28 mouse cellular contexts compared by ENCODE assay signal in genomic region chr4:40834232-40834786, GRCm38 (mm10). TPM values are rescaled to one million over a fixed set of nuclear protein-coding genes. Genes with fewer than 3 reads are reported as not detected.
DNase-seq lines count a peak whose midpoint lies in the region; TF ChIP-seq lines count a peak whose summit lies in the region.
"Had no signal": no experiment of that assay in that cellular context is flagged by ENCODE, and none has a peak within 500 bp of the region (broad histone marks: within the 10 kb centered on the region; RNA-seq: fewer than 3 reads in every experiment).

No protein-coding gene starts in this region.

- no peaks in the 10 kb centered on the region for H3K36me3 ChIP-seq in thymus, adult 2 months (ENCODE audit: control insufficient read depth, insufficient read depth, low read length)
- peaks cover 5 to 74% of the 10 kb centered on the region in 2 experiments for H3K36me3 ChIP-seq in CH12.LX (replicated peaks in 1 of 2; ENCODE audit: control insufficient read depth in 1 of 2, insufficient read depth in 1 of 2, low read length in 1 of 2)
- H3K36me3 ChIP-seq: embryonic facial prominence, embryonic 10.5 days; embryonic facial prominence, embryonic 15.5 days; forebrain, embryonic 12.5 days; limb, embryonic 13.5 days; midbrain, embryonic 13.5 days; neural tube, embryonic 15.5 days had no signal

- peaks cover 53% of the 10 kb centered on the region for H3K4me1 ChIP-seq in thymus, adult 2 months (replicated peaks; ENCODE audit: control insufficient read depth, insufficient read depth, low read length)
- peaks cover 19 to 79% of the 10 kb centered on the region in 2 experiments for H3K4me1 ChIP-seq in CH12.LX (ENCODE audit: control insufficient read depth in 1 of 2, insufficient read depth in 2 of 2)

- dilution Hi-C loops in CH12.LX (cut with MboI; ENCODE audit: extremely low pct_ligation_motif_present, extremely low pct_unique_long_range_greater_than_20kb, low sequenced_read_pairs): no loop called here

- peak; percentile 78 for DNase-seq in heart, adult 11 months
- no peak for DNase-seq in heart, postnatal 36 days
- no peak for DNase-seq in thymus, adult 2 months
- DNase-seq in thymus, postnatal 0 days (ENCODE audit: low spot score): no peak
- DNase-seq in CH12.LX (ENCODE audit: extremely low read depth): no peak
- peak; percentile 60 for DNase-seq in naive thymus-derived CD4-positive, alpha-beta T cell, adult 2 months (ENCODE audit: low read depth)
- no peak for DNase-seq in layer of hippocampus, adult 9-10 months (ENCODE audit: low spot score)
- DNase-seq: adrenal gland, postnatal 10 days; cerebellum, adult 8-10 months; cerebellum, postnatal 25 days; forebrain, postnatal 0 days; gastrocnemius, postnatal 10 days; heart, postnatal 10 days; kidney, adult 9 months; kidney, postnatal 14 days; liver, postnatal 0 days; lung, postnatal 36 days; retina, postnatal 1 day; right cerebral cortex, postnatal 14 days had no signal

- WGBS in thymus, adult 2 months: 66% methylated on average over 4 of the region's 4 CpGs

- H3K9ac ChIP-seq in CH12.LX (ENCODE audit: insufficient read depth, low read depth): no peak overlapping the region
- H3K9ac ChIP-seq: embryonic facial prominence, embryonic 15.5 days; forebrain, embryonic 12.5 days; forebrain, postnatal 0 days; heart, embryonic 12.5 days; limb, embryonic 13.5 days; liver, postnatal 0 days; midbrain, embryonic 13.5 days; neural tube, embryonic 15.5 days had no signal

- TF ChIP-seq RAD21 in CH12.LX (IDR thresholded peaks at IDR 0.05; ENCODE audit: low read depth, low read length): no peak

- H3K9me3 ChIP-seq in CH12.LX (replicated peaks; ENCODE audit: low read length): peaks cover 3% of the 10 kb centered on the region
- H3K9me3 ChIP-seq: embryonic facial prominence, embryonic 10.5 days; embryonic facial prominence, embryonic 15.5 days; forebrain, embryonic 12.5 days; limb, embryonic 13.5 days; megakaryocyte, embryonic 14.5 days; midbrain, embryonic 13.5 days; neural tube, embryonic 15.5 days had no signal

- TF ChIP-seq CTCF in thymus, adult 2 months (IDR thresholded peaks at IDR 0.05; ENCODE audit: borderline replicate concordance, control insufficient read depth, extremely low read depth, insufficient read depth, low read length, poor library complexity): no peak
- no peak for TF ChIP-seq CTCF in CH12.LX (conservative IDR thresholded peaks at IDR 0.05 in 1 of 2, IDR thresholded peaks at IDR 0.05 in 1 of 2; ENCODE audit: low read depth in 2 of 2, low read length in 2 of 2)

- peak overlapping the region; percentile 35; the same call in 1 of the 2 replicates for H3K4me2 ChIP-seq in CH12.LX (ENCODE audit: insufficient read depth, low read depth, poor library complexity, severe bottlenecking)
- H3K4me2 ChIP-seq: embryonic facial prominence, embryonic 15.5 days; forebrain, embryonic 12.5 days; heart, embryonic 12.5 days; limb, embryonic 13.5 days; liver, embryonic 11.5 days; midbrain, embryonic 13.5 days; neural tube, embryonic 15.5 days had no signal

- peak; percentile 53; the same call in 1 of the 2 replicates for TF ChIP-seq EP300 in CH12.LX (IDR thresholded peaks at IDR 0.05; ENCODE audit: low read length)

- no peak overlapping the region for H3K4me3 ChIP-seq in thymus, adult 2 months (ENCODE audit: control insufficient read depth, insufficient read depth, low read length)
- no peak overlapping the region for H3K4me3 ChIP-seq in CH12.LX (replicated peaks in 1 of 3; ENCODE audit: low read depth in 2 of 3, low read length in 2 of 3, poor library complexity in 1 of 3)
- H3K4me3 ChIP-seq: embryonic facial prominence, embryonic 10.5 days; embryonic facial prominence, embryonic 15.5 days; forebrain, embryonic 12.5 days; heart, embryonic 12.5 days; limb, embryonic 13.5 days; megakaryocyte, embryonic 14.5 days; midbrain, embryonic 13.5 days; neural tube, embryonic 15.5 days had no signal

- peak overlapping the region; percentile 57 for H3K27ac ChIP-seq in thymus, adult 2 months (ENCODE audit: control insufficient read depth, insufficient read depth, low read length)
- no peak overlapping the region for H3K27ac ChIP-seq in CH12.LX (ENCODE audit: insufficient read depth, low read depth)
- H3K27ac ChIP-seq: embryonic facial prominence, embryonic 10.5 days; embryonic facial prominence, embryonic 15.5 days; forebrain, embryonic 12.5 days; limb, embryonic 13.5 days; midbrain, embryonic 13.5 days; neural tube, embryonic 15.5 days had no signal

- no peak for TF ChIP-seq POLR2A in thymus, adult 2 months (IDR thresholded peaks at IDR 0.05; ENCODE audit: control insufficient read depth, extremely low read depth, insufficient read depth, low read length, poor library complexity)
- TF ChIP-seq POLR2A in CH12.LX (IDR thresholded peaks at IDR 0.05; ENCODE audit: low read depth, low read length): no peak

- in situ Hi-C loops in CH12.LX (cut with MboI; ENCODE audit: low pct_ligation_motif_present, low pct_unique_long_range_greater_than_20kb, low sequenced_read_pairs): no loop called here

- intact Hi-C loops in heart, postnatal 36 days (cut with DNase I): no loop called here

- peaks cover 87% of the 10 kb centered on the region for H3K79me2 ChIP-seq in CH12.LX (replicated peaks; ENCODE audit: control insufficient read depth, extremely low read depth, insufficient read depth, poor library complexity, severe bottlenecking)

- H3K27me3 ChIP-seq in thymus, adult 2 months (ENCODE audit: control insufficient read depth, insufficient read depth, low read length): no peaks in the 10 kb centered on the region
- no peaks in the 10 kb centered on the region for H3K27me3 ChIP-seq in CH12.LX (replicated peaks)
- H3K27me3 ChIP-seq: embryonic facial prominence, embryonic 15.5 days; forebrain, embryonic 12.5 days; heart, embryonic 12.5 days; limb, embryonic 13.5 days; megakaryocyte, embryonic 14.5 days; midbrain, embryonic 13.5 days; neural tube, embryonic 15.5 days had no signal

TF ChIP-seq in CH12.LX, 34 proteins besides CTCF, POLR2A, EP300 and RAD21:
- TF ChIP-seq ZMIZ1 (IDR thresholded peaks at IDR 0.05; ENCODE audit: low read depth, low read length) (no peak), MEF2A (IDR thresholded peaks at IDR 0.05; ENCODE audit: borderline replicate concordance, low read depth, low read length) (peak; percentile 46; the same call in 1 of the 2 replicates), HCFC1 (IDR thresholded peaks at IDR 0.05; ENCODE audit: low read depth, low read length) (no peak), NELFE (IDR thresholded peaks at IDR 0.05; ENCODE audit: low read depth, low read length) (no peak), MAZ (IDR thresholded peaks at IDR 0.05; ENCODE audit: low read depth, low read length) (no peak), USF1 (IDR thresholded peaks at IDR 0.05; ENCODE audit: low read depth, low read length) (no peak), PAX5 (IDR thresholded peaks at IDR 0.05; ENCODE audit: low read length) (no peak), ZC3H11A (IDR thresholded peaks at IDR 0.05; ENCODE audit: low read depth, low read length) (no peak), ZKSCAN1 (IDR thresholded peaks at IDR 0.05; ENCODE audit: borderline replicate concordance, low read depth, low read length) (no peak), MAFK (IDR thresholded peaks at IDR 0.05; ENCODE audit: insufficient replicate concordance, low read length) (no peak), SIN3A (IDR thresholded peaks at IDR 0.05; ENCODE audit: low read length) (no peak), ETS1 (conservative IDR thresholded peaks at IDR 0.05; ENCODE audit: low read depth, low read length) (0 out of 2 replicates have a peak, but pooled peaks have one; percentile 35), JUN (IDR thresholded peaks at IDR 0.05; ENCODE audit: insufficient read depth, low read depth, low read length) (peak; percentile 23; the same call in 1 of the 2 replicates), ZNF384 (IDR thresholded peaks at IDR 0.05; ENCODE audit: low read depth, low read length) (no peak), BHLHE40 (IDR thresholded peaks at IDR 0.05; ENCODE audit: low read depth, low read length) (0 out of 2 replicates have a peak, but pooled peaks have one; percentile 2), SMC3 (IDR thresholded peaks at IDR 0.05; ENCODE audit: low read depth, low read length) (no peak), CHD1 (IDR thresholded peaks at IDR 0.05; ENCODE audit: low read depth, low read length) (no peak), IRF4 (IDR thresholded peaks at IDR 0.05; ENCODE audit: low read depth, low read length) (peak; percentile 83), POLR2AphosphoS2 (IDR thresholded peaks at IDR 0.05; ENCODE audit: low read depth, low read length) (no peak), JUND (conservative IDR thresholded peaks at IDR 0.05; ENCODE audit: low read depth, low read length) (peak; percentile 64), TBP (conservative IDR thresholded peaks at IDR 0.05; ENCODE audit: low read depth, low read length) (no peak)

RNA-seq across cellular contexts. Expression of gene B4galt1, which starts 19.5 kb away (rescaled TPM):
- total RNA-seq in heart, postnatal 36 days (2021): 10 to 100 TPM; 62.1 to 69.1 TPM
- 34.1 and 49.4 TPM in 2 replicates for polyA plus RNA-seq in thymus, adult 2 months (2012; rRNA removed)
- 29.6 and 32.0 TPM in 2 replicates for polyA plus RNA-seq in thymus, postnatal 0 days (2015; fragmentation: Nextera tagmentation; extraction: Ambion mirVana)
- total RNA-seq in CH12.LX (2012; rRNA removed): 39.5 and 46.6 TPM in 2 replicates
- 59.6 and 66.6 TPM in 2 replicates for total RNA-seq in CH12.LX (2014; rRNA removed)
- 72.4 and 80.2 TPM in 2 replicates for polyA plus RNA-seq in CH12.LX (2012; ENCODE audit: insufficient read length, low read depth)

Comparison
In these comparisons a context has a peak if more than half of its experiments do, and no peak if none do; other contexts are left out.
1. DNase-seq: peak in heart, adult 11 months (single experiment) and naive thymus-derived CD4-positive, alpha-beta T cell, adult 2 months (single experiment); none in heart, postnatal 36 days (0 of 2), thymus, adult 2 months (single experiment), thymus, postnatal 0 days (single experiment), CH12.LX (single experiment) and layer of hippocampus, adult 9-10 months (single experiment).